Mouse (Mus musculus) G1E (cell line): ENCODE results near the gene Olfr272.

Experiments
- CTCF ChIP-seq: IDR thresholded peaks from 2 replicates; pipeline ENCODE4 v1.5.1; 2012; ENCODE audit warnings: low read depth, low read length, inconsistent platforms, mixed read lengths
- GATA1 ChIP-seq: IDR thresholded peaks from 2 replicates; pipeline ENCODE4 v1.6.1; 2012; ENCODE audit warnings: borderline replicate concordance, low read length, inconsistent platforms, mixed read lengths
- POLR2AphosphoS5 ChIP-seq: IDR thresholded peaks from 2 replicates; pipeline ENCODE4 v1.6.1; 2012; ENCODE audit warnings: low read depth, low read length, inconsistent platforms; ENCODE audit not compliant: insufficient replicate concordance

- TF ChIP-seq CTCF (no peak), GATA1 (no peak), POLR2AphosphoS5 (no peak)
These were observed 30.0 kb upstream of the Olfr272 start for GRCm38 (mm10) chr4:52949005-52949404.
